Mouse (Mus musculus) lung, embryonic 14.5 days (tissue): ENCODE results near the gene Foxg1. TPM values are rescaled to one million over a fixed set of nuclear protein-coding genes. Genes with fewer than 3 reads are reported as not detected.
A peak's percentile ranks its signal among the peaks of the same experiment; 100 is the strongest.

ENCODE experiments used
- ATAC-seq: fragments of 200-750 bp; cut with Nextera tagmentation; 2 replicates; pipeline ENCODE4 v1.8.0; 2017; ENCODE audit warnings: mild to moderate bottlenecking, moderate TSS enrichment, moderate library complexity; ENCODE audit not compliant: insufficient read depth
- DNase-seq: peaks from one replicate; pipeline ENCODE4 v3.0.0-alpha.2; 2015
- H3K27ac ChIP-seq: fragments of 300-500 bp; sonication (generic); 2 replicates; pipeline ENCODE4 v1.5.1; 2014; ENCODE audit warnings: low read depth, mild to moderate bottlenecking, moderate library complexity
- H3K27me3 ChIP-seq: fragments of 300-500 bp; sonication (generic); 2 replicates; pipeline ENCODE4 v1.6.1; 2014; ENCODE audit warnings: low read length, control low read depth; ENCODE audit not compliant: insufficient read depth
- H3K36me3 ChIP-seq: fragments of 300-500 bp; sonication (generic); 2 replicates; pipeline ENCODE4 v1.6.1; 2014; ENCODE audit warnings: control low read depth; ENCODE audit not compliant: insufficient read depth
- H3K4me1 ChIP-seq: fragments of 300-500 bp; sonication (generic); 2 replicates; pipeline ENCODE4 v1.6.1; 2014; ENCODE audit warnings: antibody characterized with exemption, control low read depth; ENCODE audit not compliant: insufficient read depth
- H3K4me2 ChIP-seq: fragments of 300-500 bp; sonication (generic); 2 replicates; pipeline ENCODE4 v1.6.1; 2014; ENCODE audit warnings: mild to moderate bottlenecking
- H3K4me3 ChIP-seq: fragments of 300-500 bp; sonication (generic); 2 replicates; pipeline ENCODE4 v1.5.1; 2014; ENCODE audit warnings: low read depth, low read length
- H3K9ac ChIP-seq: fragments of 300-500 bp; sonication (generic); 2 replicates; pipeline ENCODE4 v1.6.1; 2014
- H3K9me3 ChIP-seq: fragments of 300-500 bp; sonication (generic); 2 replicates; pipeline ENCODE4 v1.6.1; 2016; ENCODE audit warnings: low read depth, low read length, control low read depth
- CTCF ChIP-seq: IDR thresholded peaks from 2 replicates; pipeline ENCODE4 v1.5.1; 2016; ENCODE audit warnings: antibody characterized with exemption, low read depth
- WGBS: fragments of 180-500 bp; shearing (Covaris S2); extraction: QIAGEN DNeasy Blood & Tissue Kit; methylation state at CpG from one replicate; pipeline ENCODE4 v1.1.7; 2014; 5-methylcytosine and 5-hydroxymethylcytosine counted together
- polyA plus RNA-seq: library from polyadenylated mRNA; unstranded; fragments of >200 nt; fragmentation: Nextera tagmentation; extraction: Ambion mirVana; gene quantifications from 2 replicates; pipeline ENCODE4 v1.2.1, GENCODE M21; 2014

The Foxg1 gene
- polyA plus RNA-seq, 1 experiment from 2014 or later, result 0.09 TPM

- ATAC-seq (no peak), DNase-seq (peak; percentile 3)
- no peaks in the 10 kb centered on the region for H3K36me3 ChIP-seq
- no peak overlapping the region for H3K4me2 ChIP-seq
- H3K9ac ChIP-seq, result no peak overlapping the region
- H3K27me3 ChIP-seq, result peaks cover 99% of the 10 kb centered on the region
- 6% methylated on average over 4 of the region's 4 CpGs for WGBS
- no peaks in the 10 kb centered on the region for H3K9me3 ChIP-seq
- H3K4me3 ChIP-seq, result no peak overlapping the region
- no peak overlapping the region for H3K27ac ChIP-seq
- TF ChIP-seq CTCF, result no peak
- peaks cover 4% of the 10 kb centered on the region; the same call in 1 of the 2 replicates for H3K4me1 ChIP-seq
These were observed 1.4 kb upstream of the Foxg1 start for GRCm38 (mm10) chr12:49381031-49381525.

GRCm38 (mm10) chr12:49381721-49382365, 617 bp upstream of the Foxg1 start:
- whole genome bisulfite sequencing, result 2% methylated on average over 19 of the region's 19 CpGs
- Histone ChIP-seq H3K4me2 (no peak overlapping the region), H3K27ac (no peak overlapping the region), H3K36me3 (no peaks in the 10 kb centered on the region), H3K9me3 (no peaks in the 10 kb centered on the region), H3K27me3 (peaks cover 99% of the 10 kb centered on the region), H3K4me1 (peaks cover 4% of the 10 kb centered on the region; the same call in 1 of the 2 replicates), H3K4me3 (no peak overlapping the region), H3K9ac (no peak overlapping the region)
- DNase-seq, result peak; percentile 10
- no peak for ATAC-seq
- TF ChIP-seq CTCF, result no peak

GRCm38 (mm10) chr12:49383521-49384133, 1.2 kb downstream of the Foxg1 start:
- peaks cover 4% of the 10 kb centered on the region; the same call in 1 of the 2 replicates for H3K4me1 ChIP-seq
- peaks cover 90% of the 10 kb centered on the region for H3K27me3 ChIP-seq
- H3K36me3 ChIP-seq, result no peaks in the 10 kb centered on the region
- no peak for TF ChIP-seq CTCF
- no peak overlapping the region for H3K27ac ChIP-seq
- peak overlapping the region; percentile 38 for H3K4me3 ChIP-seq
- DNase-seq, result peak; percentile 50
- 1% methylated on average over 52 of the region's 67 CpGs for WGBS
- H3K9ac ChIP-seq, result no peak overlapping the region
- peak overlapping the region; percentile 58 for H3K4me2 ChIP-seq
- no peaks in the 10 kb centered on the region for H3K9me3 ChIP-seq
- peak; percentile 90 for ATAC-seq

- ATAC-seq, result no peak
- no peak overlapping the region for H3K27ac ChIP-seq
- H3K4me3 ChIP-seq, result peak overlapping the region; percentile 38
- peaks cover 85% of the 10 kb centered on the region for H3K27me3 ChIP-seq
- H3K4me2 ChIP-seq, result peak overlapping the region; percentile 58
- no peak for DNase-seq
- H3K9me3 ChIP-seq, result no peaks in the 10 kb centered on the region
- H3K4me1 ChIP-seq, result peaks cover 4% of the 10 kb centered on the region; the same call in 1 of the 2 replicates
- 2% methylated on average over 47 of the region's 66 CpGs for WGBS
- no peak for TF ChIP-seq CTCF
- no peaks in the 10 kb centered on the region for H3K36me3 ChIP-seq
- no peak overlapping the region for H3K9ac ChIP-seq
These were observed 1.9 kb downstream of the Foxg1 start for GRCm38 (mm10) chr12:49384295-49384875.

- peaks cover 4% of the 10 kb centered on the region; the same call in 1 of the 2 replicates for H3K4me1 ChIP-seq
- peak; percentile 16; the same call in 1 of the 2 replicates for TF ChIP-seq CTCF
- peak; percentile 33; the same call in 1 of the 2 replicates for ATAC-seq
- no peaks in the 10 kb centered on the region for H3K9me3 ChIP-seq
- WGBS, result 2% methylated on average over 71 of the region's 75 CpGs
- peak within 1 kb of the TSS; percentile 38 for H3K4me3 ChIP-seq
- no peak within 1 kb of the TSS for H3K9ac ChIP-seq
- no peak within 1 kb of the TSS for H3K27ac ChIP-seq
- no peaks in the 10 kb centered on the region for H3K36me3 ChIP-seq
- DNase-seq, result peak; percentile 31
- peak within 1 kb of the TSS; percentile 58 for H3K4me2 ChIP-seq
- peaks cover 85% of the 10 kb centered on the region for H3K27me3 ChIP-seq
These were observed 2.6 kb downstream of the Foxg1 start, which contains the start of gene Gm43517 for GRCm38 (mm10) chr12:49384876-49385630. Gene Gm43517, plus strand, starts transcription at chr12:49385174.

- DNase-seq (peak; percentile 4), ATAC-seq (no peak)
- under 1% methylated on average over 23 of the region's 23 CpGs for WGBS
- Histone ChIP-seq H3K4me1 (peaks cover 4% of the 10 kb centered on the region; the same call in 1 of the 2 replicates), H3K9me3 (no peaks in the 10 kb centered on the region), H3K27ac (no peak overlapping the region), H3K4me3 (peak overlapping the region; percentile 38; the same call in 1 of the 2 replicates), H3K4me2 (no peak overlapping the region), H3K27me3 (peaks cover 85% of the 10 kb centered on the region), H3K36me3 (no peaks in the 10 kb centered on the region), H3K9ac (no peak overlapping the region)
- TF ChIP-seq CTCF, result no peak
These were observed 3.2 kb downstream of the Foxg1 start for GRCm38 (mm10) chr12:49385631-49385990.
